Mouse (Mus musculus): ENCODE data around the gene Gm45711. TPM values are rescaled to one million over a fixed set of nuclear protein-coding genes. Genes with fewer than 3 reads are reported as not detected.

The Gm45711 gene
- polyA plus RNA-seq, 1 experiment from 2014 or later, result not detected

- H3K9ac ChIP-seq (ENCODE audit: low read depth, low read length), result no peak overlapping the region
- no peak overlapping the region for H3K4me2 ChIP-seq (ENCODE audit: low read length)
- H3K9me3 ChIP-seq (replicated peaks; ENCODE audit: low read length), result no peaks in the 10 kb centered on the region
- WGBS, result 87% methylated on average over 3 of the region's 3 CpGs
- peaks cover 4% of the 10 kb centered on the region for H3K36me3 ChIP-seq (ENCODE audit: insufficient read depth, low read length)
- no peaks in the 10 kb centered on the region for H3K27me3 ChIP-seq (ENCODE audit: insufficient read depth, low read length)
- H3K4me3 ChIP-seq (replicated peaks; ENCODE audit: low read depth, low read length), result no peak overlapping the region
- no peak for DNase-seq (ENCODE audit: low spot score)
- H3K27ac ChIP-seq, result no peak overlapping the region
- no peak for ATAC-seq (replicated peaks; ENCODE audit: low FRiP score, low read depth)
- TF ChIP-seq CTCF (IDR thresholded peaks at IDR 0.05; ENCODE audit: low read depth), result peak; percentile 59
- H3K4me1 ChIP-seq (replicated peaks; ENCODE audit: insufficient read depth, low read length), result 0 out of 2 replicates have a peak, but pooled peaks cover 3% of the 10 kb centered on the region
Measured at GRCm38 (mm10) chr8:104253016-104253415, 56.9 kb downstream of the Gm45711 start.

- Histone ChIP-seq H3K4me3 (replicated peaks; ENCODE audit: low read depth, low read length) (peak overlapping the region; percentile 62), H3K9ac (ENCODE audit: low read depth, low read length) (peak overlapping the region; percentile 65), H3K4me2 (ENCODE audit: low read length) (peak overlapping the region; percentile 61), H3K27me3 (ENCODE audit: insufficient read depth, low read length) (no peaks in the 10 kb centered on the region), H3K4me1 (replicated peaks; ENCODE audit: insufficient read depth, low read length) (peaks cover 15% of the 10 kb centered on the region; the same call in 1 of the 2 replicates), H3K36me3 (ENCODE audit: insufficient read depth, low read length) (no peaks in the 10 kb centered on the region), H3K9me3 (replicated peaks; ENCODE audit: low read length) (no peaks in the 10 kb centered on the region), H3K27ac (no peak overlapping the region)
- WGBS, result 0% methylated on average over 7 of the region's 7 CpGs
- ATAC-seq (replicated peaks; ENCODE audit: low FRiP score, low read depth) (no peak), DNase-seq (ENCODE audit: low spot score) (peak; percentile 42)
- no peak for TF ChIP-seq CTCF (IDR thresholded peaks at IDR 0.05; ENCODE audit: low read depth)
Measured at GRCm38 (mm10) chr8:104251461-104251860, 58.4 kb downstream of the Gm45711 start.

GRCm38 (mm10) chr8:104250439-104251367, 59.2 kb downstream of the Gm45711 start, which contains the start of gene Cklf:
Gene Cklf, plus strand, starts transcription at chr8:104250861.
- Histone ChIP-seq H3K36me3 (ENCODE audit: insufficient read depth, low read length) (no peaks in the 10 kb centered on the region), H3K4me1 (replicated peaks; ENCODE audit: insufficient read depth, low read length) (peaks cover 15% of the 10 kb centered on the region; the same call in 1 of the 2 replicates), H3K4me3 (replicated peaks; ENCODE audit: low read depth, low read length) (peak within 1 kb of the TSS; percentile 62), H3K27me3 (ENCODE audit: insufficient read depth, low read length) (no peaks in the 10 kb centered on the region), H3K27ac (peak within 1 kb of the TSS; percentile 76), H3K4me2 (ENCODE audit: low read length) (peak within 1 kb of the TSS; percentile 61), H3K9me3 (replicated peaks; ENCODE audit: low read length) (no peaks in the 10 kb centered on the region), H3K9ac (ENCODE audit: low read depth, low read length) (peak within 1 kb of the TSS; percentile 65)
- 3% methylated on average over 41 of the region's 41 CpGs for WGBS
- peak; percentile 81 for ATAC-seq (replicated peaks; ENCODE audit: low FRiP score, low read depth)
- DNase-seq (ENCODE audit: low spot score), result peak; percentile 95
- peak; percentile 56 for TF ChIP-seq CTCF (IDR thresholded peaks at IDR 0.05; ENCODE audit: low read depth)

GRCm38 (mm10) chr8:104249442-104249996, 60.4 kb downstream of the Gm45711 start:
- no peaks in the 10 kb centered on the region for H3K9me3 ChIP-seq (replicated peaks; ENCODE audit: low read length)
- no peak for TF ChIP-seq CTCF (IDR thresholded peaks at IDR 0.05; ENCODE audit: low read depth)
- no peak overlapping the region for H3K9ac ChIP-seq (ENCODE audit: low read depth, low read length)
- no peak overlapping the region for H3K27ac ChIP-seq
- H3K36me3 ChIP-seq (ENCODE audit: insufficient read depth, low read length), result no peaks in the 10 kb centered on the region
- ATAC-seq (replicated peaks; ENCODE audit: low FRiP score, low read depth) (no peak), DNase-seq (ENCODE audit: low spot score) (no peak)
- 88% methylated on average over 7 of the region's 7 CpGs for WGBS
- no peaks in the 10 kb centered on the region for H3K27me3 ChIP-seq (ENCODE audit: insufficient read depth, low read length)
- H3K4me1 ChIP-seq (replicated peaks; ENCODE audit: insufficient read depth, low read length), result peaks cover 15% of the 10 kb centered on the region; the same call in 1 of the 2 replicates
- H3K4me2 ChIP-seq (ENCODE audit: low read length), result no peak overlapping the region
- H3K4me3 ChIP-seq (replicated peaks; ENCODE audit: low read depth, low read length), result no peak overlapping the region

- no peaks in the 10 kb centered on the region for H3K9me3 ChIP-seq (replicated peaks; ENCODE audit: low read length)
- peak within 1 kb of the TSS; percentile 72 for H3K27ac ChIP-seq
- TF ChIP-seq CTCF (IDR thresholded peaks at IDR 0.05; ENCODE audit: low read depth), result no peak
- peak within 1 kb of the TSS; percentile 83 for H3K9ac ChIP-seq (ENCODE audit: low read depth, low read length)
- H3K4me1 ChIP-seq (replicated peaks; ENCODE audit: insufficient read depth, low read length), result peaks cover 15% of the 10 kb centered on the region; the same call in 1 of the 2 replicates
- peak; percentile 91 for DNase-seq (ENCODE audit: low spot score)
- H3K4me2 ChIP-seq (ENCODE audit: low read length), result peak within 1 kb of the TSS; percentile 73
- ATAC-seq (replicated peaks; ENCODE audit: low FRiP score, low read depth), result peak; percentile 86
- under 1% methylated on average over 28 of the region's 28 CpGs for WGBS
- no peaks in the 10 kb centered on the region for H3K36me3 ChIP-seq (ENCODE audit: insufficient read depth, low read length)
- peak within 1 kb of the TSS; percentile 76 for H3K4me3 ChIP-seq (replicated peaks; ENCODE audit: low read depth, low read length)
- no peaks in the 10 kb centered on the region for H3K27me3 ChIP-seq (ENCODE audit: insufficient read depth, low read length)
Measured at GRCm38 (mm10) chr8:104248276-104248675, 61.6 kb downstream of the Gm45711 start, which contains the start of gene Tk2. Gene Tk2, minus strand, starts transcription at chr8:104248558.

GRCm38 (mm10) chr8:104247908-104248275, 62.0 kb downstream of the Gm45711 start:
- H3K4me2 ChIP-seq (ENCODE audit: low read length), result peak overlapping the region; percentile 73
- H3K9me3 ChIP-seq (replicated peaks; ENCODE audit: low read length), result no peaks in the 10 kb centered on the region
- 4% methylated on average over 11 of the region's 11 CpGs for WGBS
- ATAC-seq (replicated peaks; ENCODE audit: low FRiP score, low read depth) (peak; percentile 9; the same call in 1 of the 2 replicates), DNase-seq (ENCODE audit: low spot score) (no peak)
- peaks cover 15% of the 10 kb centered on the region; the same call in 1 of the 2 replicates for H3K4me1 ChIP-seq (replicated peaks; ENCODE audit: insufficient read depth, low read length)
- H3K36me3 ChIP-seq (ENCODE audit: insufficient read depth, low read length), result no peaks in the 10 kb centered on the region
- TF ChIP-seq CTCF (IDR thresholded peaks at IDR 0.05; ENCODE audit: low read depth), result no peak
- peak overlapping the region; percentile 72; the same call in 1 of the 2 replicates for H3K27ac ChIP-seq
- H3K4me3 ChIP-seq (replicated peaks; ENCODE audit: low read depth, low read length), result peak overlapping the region; percentile 76
- no peaks in the 10 kb centered on the region for H3K27me3 ChIP-seq (ENCODE audit: insufficient read depth, low read length)
- peak overlapping the region; percentile 83 for H3K9ac ChIP-seq (ENCODE audit: low read depth, low read length)
